Mouse (Mus musculus): ENCODE results near the gene Rnf169.

DNA sequence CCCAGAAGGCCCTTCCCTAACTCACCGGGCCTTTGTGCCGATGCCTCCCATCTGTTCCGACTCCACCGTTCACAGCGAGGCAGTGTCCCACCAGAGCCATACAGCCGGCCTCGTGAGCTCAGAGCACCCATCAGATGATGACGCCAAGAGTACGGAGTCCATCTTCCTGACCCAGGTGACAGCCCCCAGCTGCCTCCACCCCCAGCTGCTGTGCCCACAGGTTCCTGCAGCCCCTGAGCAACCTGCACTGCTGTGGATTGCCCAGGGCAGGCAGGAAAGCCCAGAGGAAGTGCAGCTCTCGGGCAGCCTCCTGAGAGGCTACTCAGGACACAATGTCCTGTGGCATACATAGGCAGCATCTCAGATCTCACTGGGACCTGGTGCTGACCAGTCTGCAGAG, 65.9 kb downstream of the Rnf169 start:
- no peak for TF ChIP-seq EP300 (IDR thresholded peaks at IDR 0.05; ENCODE audit: insufficient read depth, low read depth, low read length)
- no peak for TF ChIP-seq CTCF (IDR thresholded peaks at IDR 0.05)

All from heart, adult 2 months (tissue).